Comparison of ENCODE assay signal across 8 mouse cellular contexts in the genomic region with DNA sequence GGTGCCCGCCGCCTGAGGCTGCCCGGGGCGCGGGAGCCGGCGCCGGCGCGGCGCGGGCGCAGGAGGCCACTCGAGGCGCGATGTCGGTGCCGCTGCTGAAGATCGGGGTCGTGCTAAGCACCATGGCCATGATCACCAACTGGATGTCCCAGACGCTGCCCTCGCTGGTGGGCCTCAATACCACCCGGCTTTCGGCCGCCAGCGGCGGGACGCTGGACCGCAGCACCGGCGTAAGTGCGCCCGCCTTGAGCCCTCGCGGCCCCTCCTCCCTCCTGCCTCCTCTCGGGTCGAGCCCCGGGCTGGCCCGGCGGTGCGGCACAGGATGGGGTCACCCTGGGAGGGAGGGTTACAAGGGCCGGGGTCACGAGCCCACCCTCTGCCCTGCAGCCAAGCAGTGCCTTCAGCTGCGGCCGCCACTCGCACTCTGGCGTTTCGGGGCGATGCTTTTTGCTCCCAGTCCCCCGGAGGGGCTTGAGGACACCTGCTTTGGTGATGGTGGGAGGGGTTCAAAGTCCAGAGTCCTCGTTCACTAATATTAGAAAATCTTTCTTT. TPM values are rescaled to one million over a fixed set of nuclear protein-coding genes. Genes with fewer than 3 reads are reported as not detected.
DNase-seq lines count a peak whose midpoint lies in the region; ATAC-seq and TF ChIP-seq lines count a peak whose summit lies in the region.

No protein-coding gene starts in this region.

- H3K4me1 ChIP-seq in kidney, adult 2 months (ENCODE audit: control insufficient read depth, insufficient read depth, low read length) = no peaks in the 10 kb centered on the region
- H3K4me1 ChIP-seq in forebrain, embryonic 16.5 days (replicated peaks; ENCODE audit: control insufficient read depth, insufficient read depth, low read length) = peaks cover 34% of the 10 kb centered on the region
- H3K4me1 ChIP-seq in intestine, postnatal 0 days (replicated peaks; ENCODE audit: control insufficient read depth, insufficient read depth, low read length) = no peaks in the 10 kb centered on the region; the same call in 1 of the 2 replicates
- H3K4me1 ChIP-seq in midbrain, embryonic 11.5 days (ENCODE audit: control insufficient read depth, insufficient read depth, low read length) = peaks cover 15% of the 10 kb centered on the region

- no peaks in the 10 kb centered on the region for H3K36me3 ChIP-seq in kidney, adult 2 months (ENCODE audit: control insufficient read depth, insufficient read depth, low read length)
- H3K36me3 ChIP-seq in forebrain, embryonic 16.5 days (ENCODE audit: control insufficient read depth, insufficient read depth) = no peaks in the 10 kb centered on the region
- no peaks in the 10 kb centered on the region for H3K36me3 ChIP-seq in intestine, postnatal 0 days (ENCODE audit: control insufficient read depth, insufficient read depth)
- no peaks in the 10 kb centered on the region for H3K36me3 ChIP-seq in midbrain, embryonic 11.5 days (ENCODE audit: control insufficient read depth, insufficient read depth, low read length)

- peak overlapping the region; percentile 99 for H3K4me2 ChIP-seq in forebrain, embryonic 16.5 days (ENCODE audit: low read length)
- H3K4me2 ChIP-seq in intestine, postnatal 0 days (replicated peaks; ENCODE audit: low read depth) = peak overlapping the region; percentile 94
- H3K4me2 ChIP-seq in midbrain, embryonic 11.5 days = peak overlapping the region; percentile 99

- H3K9me3 ChIP-seq in forebrain, embryonic 16.5 days (ENCODE audit: control insufficient read depth, low read length) = no peaks in the 10 kb centered on the region
- H3K9me3 ChIP-seq in intestine, postnatal 0 days (ENCODE audit: control insufficient read depth) = no peaks in the 10 kb centered on the region
- no peaks in the 10 kb centered on the region for H3K9me3 ChIP-seq in midbrain, embryonic 11.5 days (ENCODE audit: control insufficient read depth, low read length)

- H3K9ac ChIP-seq in forebrain, embryonic 16.5 days (replicated peaks; ENCODE audit: low read depth, low read length) = peak overlapping the region; percentile 76
- H3K9ac ChIP-seq in intestine, postnatal 0 days (ENCODE audit: low read depth, low read length) = peak overlapping the region; percentile 42
- H3K9ac ChIP-seq in midbrain, embryonic 11.5 days (ENCODE audit: low read length) = peak overlapping the region; percentile 78

- no peaks in the 10 kb centered on the region for H3K27me3 ChIP-seq in kidney, adult 2 months (replicated peaks; ENCODE audit: control insufficient read depth, insufficient read depth, low read length)
- H3K27me3 ChIP-seq in forebrain, embryonic 16.5 days (replicated peaks; ENCODE audit: control insufficient read depth, insufficient read depth, low read length) = 0 out of 2 replicates have a peak, but pooled peaks cover 2% of the 10 kb centered on the region
- peaks cover 20% of the 10 kb centered on the region for H3K27me3 ChIP-seq in intestine, postnatal 0 days (replicated peaks; ENCODE audit: control insufficient read depth, insufficient read depth, low read length)
- no peaks in the 10 kb centered on the region for H3K27me3 ChIP-seq in midbrain, embryonic 11.5 days (ENCODE audit: control insufficient read depth, insufficient read depth, low read length)

- H3K27ac ChIP-seq in kidney, adult 2 months (ENCODE audit: insufficient read depth, low read depth, low read length) = no peak overlapping the region
- no peak overlapping the region; the same call in 1 of the 2 replicates for H3K27ac ChIP-seq in forebrain, embryonic 16.5 days (ENCODE audit: low read length)
- H3K27ac ChIP-seq in intestine, postnatal 0 days (ENCODE audit: low read depth, low read length) = no peak overlapping the region
- no peak overlapping the region; the same call in 1 of the 2 replicates for H3K27ac ChIP-seq in midbrain, embryonic 11.5 days (ENCODE audit: low read depth, low read length)

- TF ChIP-seq CTCF in kidney, adult 2 months (conservative IDR thresholded peaks at IDR 0.05; ENCODE audit: insufficient read depth, insufficient read length, low read depth, low read length) = no peak
- no peak for TF ChIP-seq CTCF in intestine, postnatal 0 days (IDR thresholded peaks at IDR 0.05; ENCODE audit: low read depth)

- H3K4me3 ChIP-seq in kidney, adult 2 months (ENCODE audit: insufficient read depth, low read depth, low read length) = peak overlapping the region; percentile 55
- H3K4me3 ChIP-seq in forebrain, embryonic 16.5 days (replicated peaks; ENCODE audit: low read length) = peak overlapping the region; percentile 62
- H3K4me3 ChIP-seq in intestine, postnatal 0 days (ENCODE audit: low read depth, low read length) = peak overlapping the region; percentile 52
- peak overlapping the region; percentile 54 for H3K4me3 ChIP-seq in midbrain, embryonic 11.5 days (ENCODE audit: low read depth, low read length)

- DNase-seq in kidney, adult 2 months = no peak
- no peak for DNase-seq in kidney, postnatal 25 days
- DNase-seq in cerebellum, adult 11 months = peak; percentile 58
- peak; percentile 93 for DNase-seq in midbrain, embryonic 11.5 days (ENCODE audit: low spot score, missing footprints)
- no peak for DNase-seq in ovary, adult 18-20 months (ENCODE audit: low spot score)
- no peak for DNase-seq in adipocyte (ENCODE audit: low spot score)

- WGBS in kidney, adult 2 months = 2% methylated on average over 48 of the region's 51 CpGs
- WGBS in forebrain, embryonic 16.5 days = under 1% methylated on average over 30 of the region's 51 CpGs
- WGBS in intestine, postnatal 0 days = under 1% methylated on average over 43 of the region's 51 CpGs
- 1% methylated on average over 50 of the region's 51 CpGs for WGBS in midbrain, embryonic 11.5 days

- TF ChIP-seq POLR2A in kidney, adult 2 months (IDR thresholded peaks at IDR 0.05; ENCODE audit: low read depth, low read length) = no peak

- peak; percentile 19; the same call in 1 of the 2 replicates for ATAC-seq in forebrain, embryonic 16.5 days
- ATAC-seq in intestine, postnatal 0 days = no peak; the same call in 1 of the 2 replicates
- peak; percentile 49 for ATAC-seq in midbrain, embryonic 11.5 days (ENCODE audit: low FRiP score)

RNA-seq across cellular contexts. Expression of gene Olfm1, which starts 13.2 kb away (rescaled TPM):
- 32.5 and 33.5 TPM in 2 replicates for polyA plus RNA-seq in kidney, adult 2 months (2012; rRNA removed)
- 226 and 227 TPM in 2 replicates for polyA plus RNA-seq in forebrain, embryonic 16.5 days (2015; fragmentation: Nextera tagmentation; extraction: Ambion mirVana)
- 13.3 and 14.8 TPM in 2 replicates for polyA plus RNA-seq in intestine, postnatal 0 days (2015; fragmentation: Nextera tagmentation; extraction: Ambion mirVana)
- polyA plus RNA-seq in midbrain, embryonic 11.5 days (2014; fragmentation: Nextera tagmentation; extraction: Ambion mirVana) = 60.7 and 68.6 TPM in 2 replicates

Comparison
In these comparisons a context has a peak if more than half of its experiments do, and no peak if none do; other contexts are left out.
1. DNase-seq: peak in cerebellum, adult 11 months (single experiment) and midbrain, embryonic 11.5 days (single experiment); none in kidney, adult 2 months (single experiment), kidney, postnatal 25 days (0 of 2), ovary, adult 18-20 months (single experiment) and adipocyte (single experiment).
2. Peak in every context shown above with its lines, with median percentiles within 50 percentile points of each other: H3K4me3 ChIP-seq, H3K4me2 ChIP-seq and H3K9ac ChIP-seq.